Mouse (Mus musculus): ENCODE measurements around the gene Gm29049. TPM values are rescaled to one million over a fixed set of nuclear protein-coding genes. Genes with fewer than 3 reads are reported as not detected.
"Not testable (repeated sequence)": the region's sequence is repeated elsewhere in the genome, so short reads cannot be mapped to it uniquely, and the experiment has no call there.

The Gm29049 gene
- not detected in 2 replicates for polyA plus RNA-seq (2015; fragmentation: Nextera tagmentation; extraction: Ambion mirVana)

GRCm38 (mm10) chrY:7997068-7997467, at the start of gene Gm29049:
TSS of gene Gm29049 (minus strand) at chrY:7997168.
- ATAC-seq (replicated peaks); H3K27me3 ChIP-seq (replicated peaks); H3K4me2 ChIP-seq; H3K9me3 ChIP-seq; H3K9ac ChIP-seq; H3K27ac ChIP-seq; H3K36me3 ChIP-seq (replicated peaks); H3K4me1 ChIP-seq; H3K4me3 ChIP-seq: not testable (repeated sequence)
- 45% methylated on average over 2 of the region's 3 CpGs for whole genome bisulfite sequencing

Other genes starting within 250 kb of the Gm29049 start
- gene Gm20825, start 74.3 kb upstream of the Gm29049 start, polyA plus RNA-seq (2015; fragmentation: Nextera tagmentation; extraction: Ambion mirVana): not detected in 2 replicates

All from midbrain, embryonic 15.5 days (tissue).